Mouse (Mus musculus): ENCODE data around the gene Flnb.

The Flnb gene

GRCm38 (mm10) chr14:7896699-7897098, 78.9 kb downstream of the Flnb start:
- no peak for DNase-seq (ENCODE audit: low read depth, low spot score)

GRCm38 (mm10) chr14:7899986-7900385, 82.2 kb downstream of the Flnb start:
- DNase-seq (ENCODE audit: low read depth, low spot score), result no peak

GRCm38 (mm10) chr14:7900481-7901049, 82.8 kb downstream of the Flnb start:
- no peak for DNase-seq (ENCODE audit: low read depth, low spot score)

GRCm38 (mm10) chr14:7901484-7902240, 83.9 kb downstream of the Flnb start:
- no peak for DNase-seq (ENCODE audit: low read depth, low spot score)

- no peak for DNase-seq (ENCODE audit: low read depth, low spot score)
Measured at GRCm38 (mm10) chr14:7907058-7907457, 89.3 kb downstream of the Flnb start.

GRCm38 (mm10) chr14:7909472-7909871, 91.7 kb downstream of the Flnb start:
- no peak for DNase-seq (ENCODE audit: low read depth, low spot score)

GRCm38 (mm10) chr14:7913842-7914241, 96.1 kb downstream of the Flnb start:
- DNase-seq (ENCODE audit: low read depth, low spot score), result no peak

GRCm38 (mm10) chr14:7914461-7914860, 96.7 kb downstream of the Flnb start:
- no peak for DNase-seq (ENCODE audit: low read depth, low spot score)

GRCm38 (mm10) chr14:7918150-7918991, 100.6 kb downstream of the Flnb start:
- no peak for DNase-seq (ENCODE audit: low read depth, low spot score)

GRCm38 (mm10) chr14:7919309-7919708, 101.6 kb downstream of the Flnb start:
- DNase-seq (ENCODE audit: low read depth, low spot score), result no peak

- DNase-seq (ENCODE audit: low read depth, low spot score), result no peak
Measured at GRCm38 (mm10) chr14:7919921-7920320, 102.2 kb downstream of the Flnb start.

GRCm38 (mm10) chr14:7921459-7921858, 103.7 kb downstream of the Flnb start:
- no peak for DNase-seq (ENCODE audit: low read depth, low spot score)

GRCm38 (mm10) chr14:7923635-7924034, 105.9 kb downstream of the Flnb start:
- DNase-seq (ENCODE audit: low read depth, low spot score), result no peak

GRCm38 (mm10) chr14:7928362-7928761, 110.6 kb downstream of the Flnb start:
- no peak for DNase-seq (ENCODE audit: low read depth, low spot score)

- DNase-seq (ENCODE audit: low read depth, low spot score), result no peak
Measured at GRCm38 (mm10) chr14:7929029-7929428, 111.3 kb downstream of the Flnb start.

- no peak for DNase-seq (ENCODE audit: low read depth, low spot score)
Measured at GRCm38 (mm10) chr14:7932151-7932550, 114.4 kb downstream of the Flnb start.

- no peak for DNase-seq (ENCODE audit: low read depth, low spot score)
Measured at GRCm38 (mm10) chr14:7934166-7934565, 116.4 kb downstream of the Flnb start.

GRCm38 (mm10) chr14:7937052-7937630, 119.4 kb downstream of the Flnb start:
- no peak for DNase-seq (ENCODE audit: low read depth, low spot score)

GRCm38 (mm10) chr14:7938809-7939784, 121.3 kb downstream of the Flnb start:
- no peak for DNase-seq (ENCODE audit: low read depth, low spot score)

- DNase-seq (ENCODE audit: low read depth, low spot score), result no peak
Measured at GRCm38 (mm10) chr14:7941413-7941812, 123.7 kb downstream of the Flnb start.

Measured in WW6 (cell line).